In genomic region chr6:72071281-72071870, GRCm38 (mm10) we compare ENCODE assay signal across 20 mouse cellular contexts. TPM values are rescaled to one million over a fixed set of nuclear protein-coding genes. Genes with fewer than 3 reads are reported as not detected.
DNase-seq lines count a peak whose midpoint lies in the region; ATAC-seq lines count a peak whose summit lies in the region.
"Had no signal": no experiment of that assay in that cellular context is flagged by ENCODE, and none has a peak within 500 bp of the region (broad histone marks: within the 10 kb centered on the region; RNA-seq: fewer than 3 reads in every experiment).

No protein-coding gene starts in this region.

- H3K4me2 ChIP-seq in heart, embryonic 12.5 days, result no peak overlapping the region
- no peak overlapping the region for H3K4me2 ChIP-seq in kidney, embryonic 14.5 days (replicated peaks; ENCODE audit: low read depth, low read length)
- H3K4me2 ChIP-seq in intestine, embryonic 15.5 days (replicated peaks), result no peak overlapping the region
- H3K4me2 ChIP-seq: embryonic facial prominence, embryonic 13.5 days; forebrain, embryonic 13.5 days; neural tube, embryonic 15.5 days had no signal

- no peak overlapping the region for H3K4me3 ChIP-seq in heart, embryonic 12.5 days
- no peak overlapping the region for H3K4me3 ChIP-seq in heart, embryonic 10.5 days
- no peak overlapping the region for H3K4me3 ChIP-seq in kidney, embryonic 14.5 days (ENCODE audit: low read length)
- H3K4me3 ChIP-seq in intestine, embryonic 15.5 days (replicated peaks), result no peak overlapping the region
- H3K4me3 ChIP-seq: embryonic facial prominence, embryonic 13.5 days; erythroblast, embryonic 14.5 days; forebrain, embryonic 13.5 days; left cerebral cortex, adult 2 months; midbrain, embryonic 10.5 days; neural tube, embryonic 15.5 days had no signal

- WGBS in heart, embryonic 12.5 days, result 57% methylated on average over 5 of the region's 5 CpGs
- 56% methylated on average over 5 of the region's 5 CpGs for WGBS in heart, embryonic 10.5 days
- 60% methylated on average over 5 of the region's 5 CpGs for WGBS in kidney, embryonic 14.5 days
- WGBS in intestine, embryonic 15.5 days, result 48% methylated on average over 5 of the region's 5 CpGs

- no peaks in the 10 kb centered on the region for H3K27me3 ChIP-seq in heart, embryonic 12.5 days (replicated peaks)
- no peaks in the 10 kb centered on the region for H3K27me3 ChIP-seq in heart, embryonic 10.5 days (ENCODE audit: insufficient read depth, poor library complexity, severe bottlenecking)
- H3K27me3 ChIP-seq in kidney, embryonic 14.5 days (ENCODE audit: control insufficient read depth, insufficient read depth, low read length), result no peaks in the 10 kb centered on the region
- no peaks in the 10 kb centered on the region for H3K27me3 ChIP-seq in intestine, embryonic 15.5 days (replicated peaks)
- H3K27me3 ChIP-seq: embryonic facial prominence, embryonic 13.5 days; forebrain, embryonic 13.5 days; neural tube, embryonic 15.5 days had no signal

- no peak overlapping the region for H3K27ac ChIP-seq in heart, embryonic 12.5 days (ENCODE audit: poor library complexity, severe bottlenecking)
- no peak overlapping the region for H3K27ac ChIP-seq in heart, embryonic 10.5 days
- H3K27ac ChIP-seq in kidney, embryonic 14.5 days (ENCODE audit: low read depth, low read length), result no peak overlapping the region
- H3K27ac ChIP-seq in intestine, embryonic 15.5 days, result no peak overlapping the region
- H3K27ac ChIP-seq: embryonic facial prominence, embryonic 13.5 days; forebrain, embryonic 13.5 days; hindbrain, postnatal 0 days; left cerebral cortex, adult 2 months; midbrain, embryonic 10.5 days; neural tube, embryonic 15.5 days had no signal

- H3K36me3 ChIP-seq in heart, embryonic 12.5 days, result no peaks in the 10 kb centered on the region
- H3K36me3 ChIP-seq in heart, embryonic 10.5 days, result no peaks in the 10 kb centered on the region
- H3K36me3 ChIP-seq in kidney, embryonic 14.5 days (ENCODE audit: control insufficient read depth, insufficient read depth, low read length), result no peaks in the 10 kb centered on the region
- H3K36me3 ChIP-seq in intestine, embryonic 15.5 days, result no peaks in the 10 kb centered on the region
- H3K36me3 ChIP-seq: embryonic facial prominence, embryonic 13.5 days; midbrain, embryonic 10.5 days; neural tube, embryonic 15.5 days had no signal

- no peak for DNase-seq in heart, embryonic 10.5 days (ENCODE audit: low spot score)
- DNase-seq in kidney, adult 8-10 months, result peak; percentile 15 to 37
- peak; percentile 29 to 66 for DNase-seq in kidney, postnatal 25 days
- DNase-seq in embryo, embryonic 9.5 days (ENCODE audit: extremely low spot score), result no peak
- DNase-seq: cerebellum, adult 11-12 months; cerebellum, postnatal 10 days; gastrocnemius, postnatal 36 days; layer of hippocampus, adult 9-11 months had no signal

- no peak overlapping the region for H3K9ac ChIP-seq in heart, embryonic 12.5 days
- H3K9ac ChIP-seq in kidney, embryonic 14.5 days (ENCODE audit: low read depth, low read length), result no peak overlapping the region
- no peak overlapping the region for H3K9ac ChIP-seq in intestine, embryonic 15.5 days
- H3K9ac ChIP-seq: embryonic facial prominence, embryonic 13.5 days; forebrain, embryonic 13.5 days; neural tube, embryonic 15.5 days had no signal

- H3K9me3 ChIP-seq in heart, embryonic 12.5 days (replicated peaks), result no peaks in the 10 kb centered on the region
- no peaks in the 10 kb centered on the region for H3K9me3 ChIP-seq in heart, embryonic 10.5 days
- H3K9me3 ChIP-seq in kidney, embryonic 14.5 days (ENCODE audit: control insufficient read depth, low read length), result no peaks in the 10 kb centered on the region
- H3K9me3 ChIP-seq in intestine, embryonic 15.5 days, result no peaks in the 10 kb centered on the region
- H3K9me3 ChIP-seq: embryonic facial prominence, embryonic 13.5 days; forebrain, embryonic 13.5 days; midbrain, embryonic 10.5 days; neural tube, embryonic 15.5 days had no signal

- no peaks in the 10 kb centered on the region for H3K4me1 ChIP-seq in heart, embryonic 12.5 days (replicated peaks)
- H3K4me1 ChIP-seq in heart, embryonic 10.5 days, result peaks cover 7% of the 10 kb centered on the region; the same call in 1 of the 2 replicates
- no peaks in the 10 kb centered on the region for H3K4me1 ChIP-seq in kidney, embryonic 14.5 days (ENCODE audit: control insufficient read depth, insufficient read depth, low read length)
- H3K4me1 ChIP-seq in intestine, embryonic 15.5 days (replicated peaks), result no peaks in the 10 kb centered on the region
- H3K4me1 ChIP-seq: forebrain, embryonic 13.5 days; midbrain, embryonic 10.5 days; neural tube, embryonic 15.5 days had no signal

- 0 out of 2 replicates have a peak, but pooled peaks have one; percentile 22 for ATAC-seq in heart, embryonic 12.5 days (ENCODE audit: insufficient number of reproducible peaks, low FRiP score)
- ATAC-seq in kidney, embryonic 14.5 days (ENCODE audit: low FRiP score, low TSS enrichment), result no peak
- peak; percentile 67 for ATAC-seq in intestine, embryonic 15.5 days
- no peak for ATAC-seq in granulocyte monocyte progenitor cell, adult 5-6 weeks (replicated peaks; ENCODE audit: poor library complexity, severe bottlenecking)
- ATAC-seq: forebrain, embryonic 13.5 days; hindbrain, postnatal 0 days; lung, postnatal 0 days had no signal

RNA-seq across cellular contexts. Expression of gene St3gal5, which starts 26.0 kb away (rescaled TPM):
- polyA plus RNA-seq in heart, embryonic 12.5 days (2016; fragmentation: Nextera tagmentation; extraction: Ambion mirVana), result 68.1 and 68.8 TPM in 2 replicates
- 59.5 and 64.1 TPM in 2 replicates for polyA plus RNA-seq in heart, embryonic 10.5 days (2016; fragmentation: Nextera tagmentation; extraction: Ambion mirVana)
- 26.4 and 31.4 TPM in 2 replicates for polyA plus RNA-seq in kidney, embryonic 14.5 days (2014; fragmentation: Nextera tagmentation; extraction: Ambion mirVana)
- 19.4 and 24.0 TPM in 2 replicates for polyA plus RNA-seq in intestine, embryonic 15.5 days (2015; fragmentation: Nextera tagmentation; extraction: Ambion mirVana)
- total RNA-seq in granulocyte monocyte progenitor cell, adult 5-6 weeks (2014; fragmentation: Nextera tagmentation), result 2.6 TPM in 1 of 2 replicates, not detected in the other
- total RNA-seq in granulocyte monocyte progenitor cell, adult 5-6 weeks (2017), result 10.9 and 11.0 TPM in 2 replicates

Comparison
In these comparisons a context has a peak if more than half of its experiments do, and no peak if none do; other contexts are left out.
1. ATAC-seq: peak in heart, embryonic 12.5 days (single experiment) and intestine, embryonic 15.5 days (single experiment); none in kidney, embryonic 14.5 days (single experiment) and granulocyte monocyte progenitor cell, adult 5-6 weeks (single experiment).
2. DNase-seq: peak in kidney, adult 8-10 months (2 of 2) and kidney, postnatal 25 days (2 of 2); none in heart, embryonic 10.5 days (single experiment) and embryo, embryonic 9.5 days (single experiment).